Mouse (Mus musculus) layer of hippocampus, postnatal 14 days (tissue): ENCODE measurements around the gene Vmn2r24. TPM values are rescaled to one million over a fixed set of nuclear protein-coding genes. Genes with fewer than 3 reads are reported as not detected.
"Not testable (repeated sequence)": the region's sequence is repeated elsewhere in the genome, so short reads cannot be mapped to it uniquely, and the experiment has no call there.

Experiments used
- DNase-seq, 2 experiments: peaks; one replicate each; pipeline ENCODE4 v3.0.0; 2021 to 2022; ENCODE audit warnings: low spot score in 2 of 2, mixed read lengths in 1 of 2
- long read RNA-seq, 2 experiments: library from polyadenylated mRNA; stranded (forward); transcript quantifications; one replicate each; pipeline ENCODE4 v2.0.0; 2021
- total RNA-seq, 2 experiments: library from RNA; stranded (reverse); gene quantifications; 2 replicates each; pipeline ENCODE4 v1.2.3; 2021

The Vmn2r24 gene
- not detected for total RNA-seq
- long read RNA-seq, experiment 1 = 0 reads
- long read RNA-seq, experiment 2 = 0 reads

DNA sequence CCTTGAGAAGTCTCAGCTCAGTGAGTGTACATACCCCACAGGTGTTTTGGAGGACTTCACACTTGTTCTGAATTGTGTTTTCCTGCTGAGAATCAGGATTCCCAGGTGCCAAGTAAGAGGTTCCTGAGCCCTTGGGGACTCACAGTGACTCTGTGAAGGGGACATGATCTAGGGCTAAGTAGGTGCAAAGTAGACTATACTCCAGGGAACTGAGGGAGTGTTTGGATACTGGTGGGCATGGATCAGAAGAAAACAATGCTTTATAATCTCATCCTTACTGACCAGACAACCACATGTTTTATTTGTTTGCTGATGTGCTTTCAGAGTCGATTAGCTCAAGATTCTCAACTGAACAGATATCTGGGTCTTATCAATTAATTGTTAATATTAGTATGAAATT, at the start of gene Vmn2r24:
Vmn2r24 (plus strand) TSS at position 301 of the 400 bp plus-strand sequence.
- no peak for DNase-seq

GRCm38 (mm10) chr6:123770031-123770430, 8.6 kb upstream of the Vmn2r24 start:
- no peak for DNase-seq

- DNase-seq = no peak
Observed at GRCm38 (mm10) chr6:123784857-123785256, 6.2 kb downstream of the Vmn2r24 start.

DNA sequence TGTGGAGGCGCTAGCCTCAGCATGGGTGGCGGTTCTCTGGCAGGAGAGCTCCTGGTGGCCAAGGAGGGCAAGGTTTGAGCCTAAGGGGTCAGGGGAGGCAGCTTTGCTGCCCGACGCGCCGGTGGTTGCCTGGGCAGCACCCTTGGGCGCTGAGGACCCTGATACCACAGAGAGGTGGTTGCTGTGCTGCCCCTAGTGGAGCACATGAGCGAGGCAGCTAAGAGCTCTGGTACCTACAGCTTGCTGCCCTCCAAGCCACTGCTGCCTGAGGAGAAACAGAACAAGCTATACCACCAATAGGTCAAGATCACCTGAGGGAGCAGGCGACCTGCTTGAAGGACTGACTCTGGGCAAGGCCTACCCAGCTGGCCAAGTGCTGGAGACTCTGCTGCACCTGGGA, 15.1 kb downstream of the Vmn2r24 start:
- no peak for DNase-seq

DNA sequence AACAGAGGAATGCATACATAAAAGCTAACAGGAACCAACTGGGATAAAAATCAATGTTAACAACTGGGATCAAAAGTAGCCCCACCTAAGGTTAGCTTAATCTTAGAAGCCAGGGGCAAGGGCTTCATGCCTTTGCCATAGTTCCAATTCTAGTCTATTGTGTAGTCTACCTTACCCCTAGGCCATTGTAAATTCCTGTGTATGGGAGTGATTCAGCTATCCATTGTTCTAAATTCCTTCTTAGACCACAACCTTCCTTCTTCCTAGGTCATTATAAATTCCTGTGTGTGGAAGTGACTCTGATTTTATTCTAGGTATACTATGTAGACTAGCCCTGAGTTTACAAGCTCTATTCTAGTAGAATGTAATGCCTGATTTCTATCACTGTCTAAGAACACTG, 31.6 kb downstream of the Vmn2r24 start:
- DNase-seq = not testable (repeated sequence)

- no peak for DNase-seq
Observed at GRCm38 (mm10) chr6:123819951-123820350, 41.3 kb downstream of the Vmn2r24 start.

DNA sequence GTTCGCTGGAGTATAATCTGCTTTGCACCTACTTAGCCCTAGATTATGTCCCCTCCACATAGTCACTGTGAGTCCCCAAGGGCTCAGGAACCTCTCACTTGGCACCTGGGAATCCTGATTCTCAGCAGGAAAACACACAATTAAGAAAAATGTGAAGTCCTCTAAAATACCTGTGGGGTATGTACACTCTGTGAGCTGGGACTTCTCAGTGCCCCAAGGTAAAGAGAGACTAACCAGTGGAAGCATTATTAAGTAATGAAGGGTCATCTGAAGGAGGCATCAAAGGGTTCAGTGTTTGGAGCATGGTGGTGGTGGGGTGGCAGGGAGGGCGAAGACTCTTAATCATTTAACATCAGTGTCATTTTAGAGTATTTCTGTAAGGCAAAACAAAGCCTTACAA, 74.7 kb downstream of the Vmn2r24 start, which contains the start of gene Vmn2r25:
Vmn2r25 (minus strand) TSS at position 101 of the 400 bp plus-strand sequence.
- DNase-seq = not testable (repeated sequence)

Other genes starting within 250 kb of the Vmn2r24 start
- gene Vmn2r21, start 245.5 kb upstream of the Vmn2r24 start, total RNA-seq = not detected
- not detected for gene Vmn2r22, start 128.2 kb upstream of the Vmn2r24 start, total RNA-seq
- gene Vmn2r23, start 76.2 kb upstream of the Vmn2r24 start, total RNA-seq = not detected
- not detected for gene Vmn2r25, start 74.6 kb downstream of the Vmn2r24 start, total RNA-seq
- gene Vmn2r26, start 245.7 kb downstream of the Vmn2r24 start, total RNA-seq = under 1 TPM in 1 of 2 experiments, not detected in 1; 0.05 TPM